Mouse (Mus musculus) kidney, embryonic 15.5 days (tissue): Measurements from ENCODE around the gene Wnt9b. TPM values are rescaled to one million over a fixed set of nuclear protein-coding genes. Genes with fewer than 3 reads are reported as not detected.

Source experiments
- ATAC-seq: fragments of 200-750 bp; cut with Nextera tagmentation; replicated peaks from 2 replicates; pipeline ENCODE4 v1.8.0; 2017; ENCODE audit warnings: moderate TSS enrichment; ENCODE audit not compliant: low FRiP score
- H3K27ac ChIP-seq: fragments of 300-500 bp; sonication (generic); 2 replicates; pipeline ENCODE4 v1.5.1; 2015; ENCODE audit warnings: mild to moderate bottlenecking, inconsistent platforms
- H3K27me3 ChIP-seq: fragments of 300-500 bp; sonication (generic); 2 replicates; pipeline ENCODE4 v1.6.1; 2015; ENCODE audit warnings: inconsistent platforms
- H3K36me3 ChIP-seq: fragments of 300-500 bp; sonication (generic); 2 replicates; pipeline ENCODE4 v1.6.1; 2015; ENCODE audit warnings: inconsistent platforms
- H3K4me1 ChIP-seq: fragments of 300-500 bp; sonication (generic); 2 replicates; pipeline ENCODE4 v1.6.1; 2015; ENCODE audit warnings: inconsistent platforms
- H3K4me2 ChIP-seq: fragments of 300-500 bp; sonication (generic); 2 replicates; pipeline ENCODE4 v1.6.1; 2015; ENCODE audit warnings: moderate library complexity, mild to moderate bottlenecking, inconsistent platforms
- H3K4me3 ChIP-seq: fragments of 300-500 bp; sonication (generic); replicated peaks from 2 replicates; pipeline ENCODE4 v1.5.1; 2015; ENCODE audit warnings: mild to moderate bottlenecking, inconsistent platforms
- H3K9ac ChIP-seq: fragments of 300-500 bp; sonication (generic); 2 replicates; pipeline ENCODE4 v1.6.1; 2015; ENCODE audit warnings: mild to moderate bottlenecking, inconsistent platforms
- H3K9me3 ChIP-seq: fragments of 300-500 bp; sonication (generic); replicated peaks from 2 replicates; pipeline ENCODE4 v1.6.1; 2016; ENCODE audit warnings: inconsistent platforms
- WGBS: fragments of 180-500 bp; shearing (Covaris S2); methylation state at CpG from one replicate; pipeline ENCODE4 v1.1.7; 2015; ENCODE audit warnings: mixed read lengths; 5-methylcytosine and 5-hydroxymethylcytosine counted together
- polyA plus RNA-seq: library from polyadenylated mRNA; unstranded; fragments of >200 nt; fragmentation: Nextera tagmentation; extraction: Ambion mirVana; gene quantifications from 2 replicates; pipeline ENCODE4 v1.2.1, GENCODE M21; 2015

Wnt9b gene
- polyA plus RNA-seq, 1 experiment from 2014 or later, result 7.7 TPM

GRCm38 (mm10) chr11:103724331-103724771, 25.3 kb downstream of the Wnt9b start:
- Histone ChIP-seq H3K27ac (no peak overlapping the region), H3K9ac (no peak overlapping the region), H3K4me1 (peaks cover 12% of the 10 kb centered on the region), H3K4me3 (no peak overlapping the region), H3K9me3 (no peaks in the 10 kb centered on the region), H3K4me2 (no peak overlapping the region), H3K27me3 (peaks cover 16% of the 10 kb centered on the region), H3K36me3 (no peaks in the 10 kb centered on the region)
- ATAC-seq, result no peak
- 55% methylated on average over 11 of the region's 11 CpGs for WGBS

GRCm38 (mm10) chr11:103722040-103722481, 27.6 kb downstream of the Wnt9b start:
- peak; percentile 76 for ATAC-seq
- Histone ChIP-seq H3K36me3 (no peaks in the 10 kb centered on the region), H3K27ac (peak overlapping the region; percentile 41; the same call in 1 of the 2 replicates), H3K4me2 (peak overlapping the region; percentile 51), H3K4me3 (peak overlapping the region; percentile 17), H3K27me3 (peaks cover 10% of the 10 kb centered on the region; the same call in 1 of the 2 replicates), H3K9ac (no peak overlapping the region), H3K4me1 (peaks cover 12% of the 10 kb centered on the region), H3K9me3 (no peaks in the 10 kb centered on the region)
- 20% methylated on average over 9 of the region's 9 CpGs for WGBS

GRCm38 (mm10) chr11:103721468-103722039, 28.1 kb downstream of the Wnt9b start:
- H3K9me3 ChIP-seq, result no peaks in the 10 kb centered on the region
- H3K4me3 ChIP-seq, result peak overlapping the region; percentile 17
- H3K27ac ChIP-seq, result peak overlapping the region; percentile 41
- H3K27me3 ChIP-seq, result peaks cover 12% of the 10 kb centered on the region; the same call in 1 of the 2 replicates
- peak; percentile 53 for ATAC-seq
- 19% methylated on average over 15 of the region's 15 CpGs for WGBS
- H3K9ac ChIP-seq, result no peak overlapping the region
- H3K36me3 ChIP-seq, result no peaks in the 10 kb centered on the region
- peak overlapping the region; percentile 51 for H3K4me2 ChIP-seq
- H3K4me1 ChIP-seq, result peaks cover 12% of the 10 kb centered on the region

- Histone ChIP-seq H3K27ac (no peak overlapping the region), H3K4me2 (no peak overlapping the region)
These were observed 30.2 kb downstream of the Wnt9b start for GRCm38 (mm10) chr11:103719436-103719835.

GRCm38 (mm10) chr11:103716971-103717370, 32.6 kb downstream of the Wnt9b start:
- no peak overlapping the region for H3K4me2 ChIP-seq
- H3K9ac ChIP-seq, result no peak overlapping the region
- H3K27ac ChIP-seq, result no peak overlapping the region
- H3K27me3 ChIP-seq, result peaks cover 16% of the 10 kb centered on the region; the same call in 1 of the 2 replicates
- 62% methylated on average over 9 of the region's 9 CpGs for WGBS
- ATAC-seq, result no peak
- H3K4me3 ChIP-seq, result no peak overlapping the region
- peaks cover 11% of the 10 kb centered on the region for H3K4me1 ChIP-seq
- H3K36me3 ChIP-seq, result no peaks in the 10 kb centered on the region
- H3K9me3 ChIP-seq, result no peaks in the 10 kb centered on the region

More at GRCm38 (mm10) chr11:103719436-103719835, 30.2 kb downstream of the Wnt9b start:
- Histone ChIP-seq H3K27me3 (peaks cover 20% of the 10 kb centered on the region; the same call in 1 of the 2 replicates), H3K4me1 (peaks cover 12% of the 10 kb centered on the region), H3K36me3 (no peaks in the 10 kb centered on the region), H3K9me3 (no peaks in the 10 kb centered on the region), H3K4me3 (no peak overlapping the region), H3K9ac (no peak overlapping the region)
- WGBS, result 88% methylated on average over 5 of the region's 5 CpGs
- ATAC-seq, result no peak

GRCm38 (mm10) chr11:103714074-103714473, 35.5 kb downstream of the Wnt9b start:
- Histone ChIP-seq H3K27ac (no peak overlapping the region), H3K4me3 (no peak overlapping the region), H3K36me3 (no peaks in the 10 kb centered on the region), H3K9ac (no peak overlapping the region), H3K4me2 (no peak overlapping the region), H3K9me3 (no peaks in the 10 kb centered on the region), H3K27me3 (peaks cover 16% of the 10 kb centered on the region; the same call in 1 of the 2 replicates), H3K4me1 (peaks cover 11% of the 10 kb centered on the region)
- 90% methylated on average over 2 of the region's 2 CpGs for WGBS
- ATAC-seq, result no peak

- Histone ChIP-seq H3K27ac (peak overlapping the region; percentile 83), H3K4me3 (no peak overlapping the region), H3K36me3 (no peaks in the 10 kb centered on the region), H3K4me2 (0 out of 2 replicates have a peak overlapping the region, but pooled peaks have one; percentile 9), H3K4me1 (peaks cover 11% of the 10 kb centered on the region), H3K9me3 (no peaks in the 10 kb centered on the region), H3K9ac (no peak overlapping the region), H3K27me3 (peaks cover 11% of the 10 kb centered on the region; the same call in 1 of the 2 replicates)
- ATAC-seq, result peak; percentile 87
- 32% methylated on average over 28 of the region's 28 CpGs for WGBS
These were observed 37.6 kb downstream of the Wnt9b start for GRCm38 (mm10) chr11:103711851-103712587.

- no peak for ATAC-seq
- WGBS, result 79% methylated on average over 1 of the region's 1 CpGs
- H3K27me3 ChIP-seq, result peaks cover 6% of the 10 kb centered on the region; the same call in 1 of the 2 replicates
These were observed 39.6 kb downstream of the Wnt9b start for GRCm38 (mm10) chr11:103709982-103710381.

GRCm38 (mm10) chr11:103707005-103707404, 42.6 kb downstream of the Wnt9b start:
- Histone ChIP-seq H3K4me1 (peaks cover 7% of the 10 kb centered on the region), H3K36me3 (no peaks in the 10 kb centered on the region), H3K9me3 (no peaks in the 10 kb centered on the region), H3K4me2 (no peak overlapping the region), H3K27ac (no peak overlapping the region), H3K27me3 (no peaks in the 10 kb centered on the region), H3K4me3 (no peak overlapping the region), H3K9ac (no peak overlapping the region)
- WGBS, result 39% methylated on average over 8 of the region's 8 CpGs
- ATAC-seq, result no peak

More at GRCm38 (mm10) chr11:103709982-103710381, 39.6 kb downstream of the Wnt9b start:
- no peaks in the 10 kb centered on the region for H3K9me3 ChIP-seq
- no peaks in the 10 kb centered on the region for H3K36me3 ChIP-seq
- H3K9ac ChIP-seq, result no peak overlapping the region
- no peak overlapping the region for H3K4me3 ChIP-seq
- H3K27ac ChIP-seq, result no peak overlapping the region
- H3K4me2 ChIP-seq, result no peak overlapping the region
- H3K4me1 ChIP-seq, result peaks cover 11% of the 10 kb centered on the region

GRCm38 (mm10) chr11:103698226-103698625, 51.4 kb downstream of the Wnt9b start:
- 61% methylated on average over 2 of the region's 2 CpGs for WGBS

GRCm38 (mm10) chr11:103697565-103698176, 52.0 kb downstream of the Wnt9b start, which contains the start of gene Gosr2:
Gene Gosr2, minus strand, starts transcription at chr11:103697898.
- Histone ChIP-seq H3K27me3 (no peaks in the 10 kb centered on the region), H3K4me3 (peak within 1 kb of the TSS; percentile 62), H3K4me1 (peaks cover 11% of the 10 kb centered on the region), H3K4me2 (peak within 1 kb of the TSS; percentile 61), H3K9ac (peak within 1 kb of the TSS; percentile 62), H3K9me3 (no peaks in the 10 kb centered on the region), H3K36me3 (no peaks in the 10 kb centered on the region), H3K27ac (peak within 1 kb of the TSS; percentile 99)
- ATAC-seq, result peak; percentile 97
- WGBS, result under 1% methylated on average over 57 of the region's 57 CpGs

More at GRCm38 (mm10) chr11:103698226-103698625, 51.4 kb downstream of the Wnt9b start:
- H3K36me3 ChIP-seq, result no peaks in the 10 kb centered on the region
- H3K27ac ChIP-seq, result peak overlapping the region; percentile 99
- no peaks in the 10 kb centered on the region for H3K27me3 ChIP-seq
- H3K4me3 ChIP-seq, result peak overlapping the region; percentile 62
- H3K4me1 ChIP-seq, result peaks cover 11% of the 10 kb centered on the region
- ATAC-seq, result no peak
- H3K9ac ChIP-seq, result peak overlapping the region; percentile 62
- peak overlapping the region; percentile 61 for H3K4me2 ChIP-seq
- no peaks in the 10 kb centered on the region for H3K9me3 ChIP-seq
